Mouse (Mus musculus): ENCODE measurements around the gene Cadps2. TPM values are rescaled to one million over a fixed set of nuclear protein-coding genes. Genes with fewer than 3 reads are reported as not detected.

Gene Cadps2
- total and polyA plus RNA-seq, 2 experiments from 2014 or later, result 7.3 to 23.0 TPM

DNA sequence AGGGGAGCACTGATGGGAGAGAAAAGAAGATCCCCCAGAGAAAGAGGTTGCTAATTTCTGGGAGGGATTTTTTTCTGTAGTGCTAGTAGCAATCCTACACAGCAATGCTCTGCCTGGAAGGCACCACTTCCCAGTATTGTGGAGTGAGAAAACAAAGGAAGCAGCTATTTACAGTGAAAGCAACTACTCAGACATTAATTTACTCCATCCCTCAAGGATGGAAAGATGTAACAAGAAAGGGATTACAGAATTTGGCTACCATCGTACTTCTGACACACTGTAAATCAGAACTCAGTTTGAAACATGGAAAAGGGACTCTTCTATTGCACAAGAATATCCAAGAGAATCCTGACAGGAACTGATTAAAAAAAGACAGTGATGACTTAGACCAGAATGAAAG is 29.1 kb downstream of the Cadps2 start:
- Histone ChIP-seq H3K27me3 (ENCODE audit: insufficient read depth, low read length) (no peaks in the 10 kb centered on the region), H3K27ac (ENCODE audit: low read depth, low read length) (no peak overlapping the region), H3K9ac (replicated peaks; ENCODE audit: low read length, poor library complexity, severe bottlenecking) (no peak overlapping the region), H3K4me3 (ENCODE audit: low read depth, low read length) (no peak overlapping the region), H3K4me2 (ENCODE audit: low read depth, low read length, poor library complexity, severe bottlenecking) (no peak overlapping the region), H3K36me3 (ENCODE audit: insufficient read depth, low read length) (no peaks in the 10 kb centered on the region), H3K4me1 (ENCODE audit: insufficient read depth, low read length) (no peaks in the 10 kb centered on the region), H3K9me3 (ENCODE audit: low read length) (no peaks in the 10 kb centered on the region)
- no peak for TF ChIP-seq CTCF (IDR thresholded peaks at IDR 0.05)
- no peak for DNase-seq (ENCODE audit: low spot score)
- WGBS, result 73% methylated on average over 1 of the region's 1 CpGs
- ATAC-seq (ENCODE audit: low FRiP score), result no peak

DNA sequence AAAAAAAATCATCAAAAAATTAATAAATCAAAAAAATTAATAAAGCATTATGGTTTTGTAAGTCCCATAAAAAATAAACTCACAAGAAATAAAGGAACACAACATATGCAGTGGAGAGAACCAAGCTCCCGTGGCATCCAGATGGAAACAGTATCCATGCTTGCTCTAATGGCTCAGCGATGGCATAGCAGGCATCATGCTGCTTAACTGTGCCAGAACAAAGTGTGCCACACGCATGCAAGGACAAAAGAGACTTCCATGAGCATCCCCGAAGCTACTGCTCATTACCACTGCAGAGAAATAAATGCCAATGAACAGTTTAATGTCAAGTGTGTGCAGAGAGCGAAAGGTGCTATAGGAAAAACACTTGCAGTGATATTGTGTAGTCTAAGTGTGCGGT is 29.9 kb downstream of the Cadps2 start:
- no peak overlapping the region for H3K4me2 ChIP-seq (ENCODE audit: low read depth, low read length, poor library complexity, severe bottlenecking)
- H3K27me3 ChIP-seq (ENCODE audit: insufficient read depth, low read length), result no peaks in the 10 kb centered on the region
- no peak for ATAC-seq (ENCODE audit: low FRiP score)
- H3K4me1 ChIP-seq (ENCODE audit: insufficient read depth, low read length), result no peaks in the 10 kb centered on the region
- H3K9ac ChIP-seq (replicated peaks; ENCODE audit: low read length, poor library complexity, severe bottlenecking), result no peak overlapping the region
- H3K9me3 ChIP-seq (ENCODE audit: low read length), result no peaks in the 10 kb centered on the region
- H3K27ac ChIP-seq (ENCODE audit: low read depth, low read length), result no peak overlapping the region
- TF ChIP-seq CTCF (IDR thresholded peaks at IDR 0.05), result no peak
- no peaks in the 10 kb centered on the region for H3K36me3 ChIP-seq (ENCODE audit: insufficient read depth, low read length)
- 71% methylated on average over 6 of the region's 6 CpGs for WGBS
- H3K4me3 ChIP-seq (ENCODE audit: low read depth, low read length), result no peak overlapping the region
- DNase-seq (ENCODE audit: low spot score), result peak; percentile 5

DNA sequence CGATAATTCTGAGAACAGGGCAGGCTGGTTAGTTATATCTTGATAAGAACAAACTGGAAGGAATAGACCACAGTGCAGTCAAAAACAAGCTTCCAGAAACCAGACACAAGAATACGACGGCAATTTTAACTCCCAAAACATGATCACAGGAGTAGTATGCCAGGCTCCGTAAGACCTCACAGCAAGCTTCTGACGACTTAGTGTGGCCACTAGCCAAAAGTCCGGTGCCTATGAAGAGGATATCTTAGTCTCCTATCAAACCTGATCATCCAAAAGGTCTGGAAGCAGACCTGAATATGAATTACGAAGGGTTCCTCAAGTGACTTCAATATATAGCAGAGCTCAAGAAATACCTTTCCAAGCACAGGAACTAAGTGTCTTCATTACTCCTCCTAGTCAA is 33.9 kb downstream of the Cadps2 start:
- no peak overlapping the region for H3K9ac ChIP-seq (replicated peaks; ENCODE audit: low read length, poor library complexity, severe bottlenecking)
- H3K36me3 ChIP-seq (ENCODE audit: insufficient read depth, low read length), result no peaks in the 10 kb centered on the region
- 90% methylated on average over 7 of the region's 7 CpGs for WGBS
- H3K27ac ChIP-seq (ENCODE audit: low read depth, low read length), result no peak overlapping the region
- no peaks in the 10 kb centered on the region for H3K9me3 ChIP-seq (ENCODE audit: low read length)
- H3K4me2 ChIP-seq (ENCODE audit: low read depth, low read length, poor library complexity, severe bottlenecking), result no peak overlapping the region
- no peaks in the 10 kb centered on the region for H3K4me1 ChIP-seq (ENCODE audit: insufficient read depth, low read length)
- DNase-seq (ENCODE audit: low spot score) (no peak), ATAC-seq (ENCODE audit: low FRiP score) (no peak)
- no peak for TF ChIP-seq CTCF (IDR thresholded peaks at IDR 0.05)
- H3K27me3 ChIP-seq (ENCODE audit: insufficient read depth, low read length), result no peaks in the 10 kb centered on the region
- no peak overlapping the region for H3K4me3 ChIP-seq (ENCODE audit: low read depth, low read length)

GRCm38 (mm10) chr6:23791822-23792221 is 47.4 kb downstream of the Cadps2 start:
- ATAC-seq (ENCODE audit: low FRiP score) (no peak), DNase-seq (ENCODE audit: low spot score) (no peak)
- Histone ChIP-seq H3K4me1 (ENCODE audit: insufficient read depth, low read length) (no peaks in the 10 kb centered on the region), H3K4me2 (ENCODE audit: low read depth, low read length, poor library complexity, severe bottlenecking) (no peak overlapping the region), H3K4me3 (ENCODE audit: low read depth, low read length) (no peak overlapping the region), H3K9ac (replicated peaks; ENCODE audit: low read length, poor library complexity, severe bottlenecking) (no peak overlapping the region), H3K36me3 (ENCODE audit: insufficient read depth, low read length) (no peaks in the 10 kb centered on the region), H3K27ac (ENCODE audit: low read depth, low read length) (no peak overlapping the region), H3K27me3 (ENCODE audit: insufficient read depth, low read length) (no peaks in the 10 kb centered on the region), H3K9me3 (ENCODE audit: low read length) (no peaks in the 10 kb centered on the region)
- 86% methylated on average over 3 of the region's 3 CpGs for WGBS
- no peak for TF ChIP-seq CTCF (IDR thresholded peaks at IDR 0.05)

DNA sequence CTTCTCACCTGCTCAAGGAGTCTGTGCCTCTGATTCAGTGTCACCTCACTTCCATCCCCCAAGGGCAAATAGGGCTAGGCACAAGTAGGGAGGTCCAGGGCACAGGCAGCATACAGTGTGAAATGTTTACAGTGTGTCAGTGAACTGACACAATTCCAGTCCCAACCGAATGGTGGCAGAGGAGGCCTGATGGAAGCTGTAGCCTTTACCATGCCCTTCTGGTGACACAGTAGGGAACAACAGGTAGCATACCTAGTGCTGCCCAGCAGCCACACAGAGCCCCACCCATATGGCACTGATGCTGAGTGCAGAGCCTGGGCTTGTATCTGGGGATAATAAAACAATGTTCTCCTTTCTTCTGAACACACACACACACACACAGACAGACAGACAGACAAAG is 61.6 kb downstream of the Cadps2 start:
- TF ChIP-seq CTCF (IDR thresholded peaks at IDR 0.05), result no peak
- H3K27ac ChIP-seq (ENCODE audit: low read depth, low read length), result no peak overlapping the region
- no peak overlapping the region for H3K9ac ChIP-seq (replicated peaks; ENCODE audit: low read length, poor library complexity, severe bottlenecking)
- H3K27me3 ChIP-seq (ENCODE audit: insufficient read depth, low read length), result no peaks in the 10 kb centered on the region
- DNase-seq (ENCODE audit: low spot score), result no peak
- H3K36me3 ChIP-seq (ENCODE audit: insufficient read depth, low read length), result no peaks in the 10 kb centered on the region
- no peak for ATAC-seq (ENCODE audit: low FRiP score)
- H3K9me3 ChIP-seq (ENCODE audit: low read length), result no peaks in the 10 kb centered on the region
- H3K4me3 ChIP-seq (ENCODE audit: low read depth, low read length), result no peak overlapping the region
- WGBS, result 39% methylated on average over 1 of the region's 1 CpGs
- no peaks in the 10 kb centered on the region for H3K4me1 ChIP-seq (ENCODE audit: insufficient read depth, low read length)
- no peak overlapping the region for H3K4me2 ChIP-seq (ENCODE audit: low read depth, low read length, poor library complexity, severe bottlenecking)

DNA sequence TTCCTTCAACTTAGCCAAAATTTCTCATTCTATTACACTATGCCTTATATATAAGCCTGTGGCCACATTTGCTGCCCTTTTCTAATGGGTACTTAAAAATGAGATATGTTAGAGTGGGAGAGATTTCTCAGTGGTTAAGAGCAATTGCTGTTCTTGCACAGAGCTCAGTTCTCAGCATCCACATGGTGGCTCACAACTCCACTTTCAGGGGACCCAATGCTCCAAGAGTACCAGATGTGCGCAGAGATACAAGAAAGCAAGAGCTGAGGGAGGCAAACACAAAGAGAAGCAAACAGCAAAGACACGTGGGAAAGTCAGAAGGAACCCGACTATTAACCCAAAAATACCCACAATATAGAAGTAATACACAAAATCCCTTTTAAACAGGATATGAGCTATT is 77.0 kb downstream of the Cadps2 start:
- Histone ChIP-seq H3K36me3 (ENCODE audit: insufficient read depth, low read length) (no peaks in the 10 kb centered on the region), H3K27me3 (ENCODE audit: insufficient read depth, low read length) (no peaks in the 10 kb centered on the region), H3K9ac (replicated peaks; ENCODE audit: low read length, poor library complexity, severe bottlenecking) (no peak overlapping the region), H3K4me2 (ENCODE audit: low read depth, low read length, poor library complexity, severe bottlenecking) (no peak overlapping the region), H3K9me3 (ENCODE audit: low read length) (no peaks in the 10 kb centered on the region), H3K4me1 (ENCODE audit: insufficient read depth, low read length) (no peaks in the 10 kb centered on the region), H3K4me3 (ENCODE audit: low read depth, low read length) (no peak overlapping the region), H3K27ac (ENCODE audit: low read depth, low read length) (no peak overlapping the region)
- ATAC-seq (ENCODE audit: low FRiP score), result no peak
- 52% methylated on average over 3 of the region's 3 CpGs for WGBS
- peak; percentile 27 for DNase-seq (ENCODE audit: low spot score)
- peak; percentile 46 for TF ChIP-seq CTCF (IDR thresholded peaks at IDR 0.05)

Data from midbrain, postnatal 0 days (tissue).